Mouse (Mus musculus) bone marrow, adult 2 months (tissue): ENCODE results near the gene Macf1. TPM values are rescaled to one million over a fixed set of nuclear protein-coding genes. Genes with fewer than 3 reads are reported as not detected.
A peak's percentile ranks its signal among the peaks of the same experiment; 100 is the strongest.

Experiments
- H3K27ac ChIP-seq: fragments of 200-500 bp; 2 replicates; pipeline ENCODE4 v1.5.1; 2012; ENCODE audit warnings: low read depth, mild to moderate bottlenecking, control low read depth, inconsistent platforms, low read length; ENCODE audit not compliant: control insufficient read depth, poor library complexity, insufficient read depth
- H3K4me1 ChIP-seq: fragments of 200-500 bp; 2 replicates; pipeline ENCODE4 v1.6.1; 2011; ENCODE audit warnings: low read length; ENCODE audit not compliant: control insufficient read depth, insufficient read depth
- H3K4me3 ChIP-seq: fragments of 200-500 bp; replicated peaks from 2 replicates; pipeline ENCODE3; 2011; ENCODE audit warnings: mild to moderate bottlenecking, low read depth, low read length, control low read depth; ENCODE audit not compliant: control insufficient read depth
- CTCF ChIP-seq: fragments of 200-500 bp; IDR thresholded peaks from 2 replicates; pipeline ENCODE4 v1.5.1; 2011; ENCODE audit warnings: low read length, control low read depth; ENCODE audit not compliant: control insufficient read depth, insufficient read depth
- POLR2A ChIP-seq: fragments of 200-500 bp; IDR thresholded peaks from 2 replicates; pipeline ENCODE4 v1.6.1; 2011; ENCODE audit warnings: low read depth, mild to moderate bottlenecking, control low read depth, low read length, borderline replicate concordance; ENCODE audit not compliant: control insufficient read depth
- WGBS: fragments of 180-500 bp; shearing (Covaris S2); methylation state at CpG from one replicate; pipeline ENCODE4 v1.1.7; 2018; 5-methylcytosine and 5-hydroxymethylcytosine counted together
- polyA plus RNA-seq: library from polyadenylated mRNA; stranded (reverse); fragments of >200 nt; gene quantifications from 2 replicates; pipeline ENCODE4 v1.2.4, GENCODE M21; 2011; ENCODE audit warnings: low replicate concordance; ENCODE audit not compliant: missing spikeins, insufficient read depth, insufficient read length

Gene Macf1
- polyA plus RNA-seq, 1 experiment, result 124 TPM

- Histone ChIP-seq H3K4me1 (no peaks in the 10 kb centered on the region), H3K4me3 (no peak overlapping the region), H3K27ac (no peak overlapping the region)
- TF ChIP-seq POLR2A, result no peak
- no peak for TF ChIP-seq CTCF
- WGBS, result 85% methylated on average over 3 of the region's 3 CpGs
These were observed 308.1 kb downstream of the Macf1 start for GRCm38 (mm10) chr4:123376031-123376430.

GRCm38 (mm10) chr4:123374316-123375008 lies 309.7 kb downstream of the Macf1 start:
- Histone ChIP-seq H3K27ac (no peak overlapping the region), H3K4me3 (no peak overlapping the region), H3K4me1 (no peaks in the 10 kb centered on the region)
- TF ChIP-seq CTCF, result no peak
- no peak for TF ChIP-seq POLR2A
- WGBS, result 91% methylated on average over 12 of the region's 12 CpGs

- TF ChIP-seq POLR2A (no peak), CTCF (no peak)
- WGBS, result 90% methylated on average over 4 of the region's 4 CpGs
- H3K27ac ChIP-seq, result no peak overlapping the region
- no peak overlapping the region for H3K4me3 ChIP-seq
- no peaks in the 10 kb centered on the region for H3K4me1 ChIP-seq
These were observed 320.6 kb downstream of the Macf1 start for GRCm38 (mm10) chr4:123363555-123363954.

GRCm38 (mm10) chr4:123360771-123361170 lies 323.4 kb downstream of the Macf1 start:
- Histone ChIP-seq H3K4me3 (no peak overlapping the region), H3K4me1 (no peaks in the 10 kb centered on the region), H3K27ac (no peak overlapping the region)
- WGBS, result 91% methylated on average over 12 of the region's 12 CpGs
- TF ChIP-seq POLR2A (no peak), CTCF (no peak)

- WGBS, result 88% methylated on average over 7 of the region's 7 CpGs
- H3K4me1 ChIP-seq, result no peaks in the 10 kb centered on the region
- H3K4me3 ChIP-seq, result no peak overlapping the region
- H3K27ac ChIP-seq, result no peak overlapping the region
- TF ChIP-seq POLR2A, result no peak
- TF ChIP-seq CTCF, result no peak
These were observed 325.5 kb downstream of the Macf1 start for GRCm38 (mm10) chr4:123358613-123359012.

- Histone ChIP-seq H3K4me3 (no peak overlapping the region), H3K4me1 (no peaks in the 10 kb centered on the region), H3K27ac (no peak overlapping the region)
- WGBS, result 96% methylated on average over 8 of the region's 8 CpGs
- TF ChIP-seq CTCF, result no peak
- no peak for TF ChIP-seq POLR2A
These were observed 328.2 kb downstream of the Macf1 start for GRCm38 (mm10) chr4:123355941-123356340.

GRCm38 (mm10) chr4:123353271-123353877 lies 330.8 kb downstream of the Macf1 start:
- H3K4me1 ChIP-seq, result no peaks in the 10 kb centered on the region
- H3K4me3 ChIP-seq, result no peak overlapping the region
- H3K27ac ChIP-seq, result no peak overlapping the region
- no peak for TF ChIP-seq POLR2A
- TF ChIP-seq CTCF, result no peak
- WGBS, result 64% methylated on average over 10 of the region's 10 CpGs

GRCm38 (mm10) chr4:123343471-123343789 lies 340.7 kb downstream of the Macf1 start:
- H3K4me3 ChIP-seq, result peak overlapping the region; percentile 74
- TF ChIP-seq CTCF, result no peak
- TF ChIP-seq POLR2A, result no peak
- H3K4me1 ChIP-seq, result peaks cover 2% of the 10 kb centered on the region; the same call in 1 of the 2 replicates
- no peak overlapping the region for H3K27ac ChIP-seq
- 7% methylated on average over 6 of the region's 6 CpGs for WGBS
